Mouse (Mus musculus) CD4-positive naive resting alpha-beta T cell, adult 76 days (primary cell): ENCODE results near the gene Rnf19b. TPM values are rescaled to one million over a fixed set of nuclear protein-coding genes. Genes with fewer than 3 reads are reported as not detected.

Experiments used
- total RNA-seq: library from RNA; stranded (reverse); gene quantifications from one replicate; pipeline ENCODE4 v1.2.4, GENCODE M21; 2023

Gene Rnf19b
- total RNA-seq = 69.7 TPM

DNA sequence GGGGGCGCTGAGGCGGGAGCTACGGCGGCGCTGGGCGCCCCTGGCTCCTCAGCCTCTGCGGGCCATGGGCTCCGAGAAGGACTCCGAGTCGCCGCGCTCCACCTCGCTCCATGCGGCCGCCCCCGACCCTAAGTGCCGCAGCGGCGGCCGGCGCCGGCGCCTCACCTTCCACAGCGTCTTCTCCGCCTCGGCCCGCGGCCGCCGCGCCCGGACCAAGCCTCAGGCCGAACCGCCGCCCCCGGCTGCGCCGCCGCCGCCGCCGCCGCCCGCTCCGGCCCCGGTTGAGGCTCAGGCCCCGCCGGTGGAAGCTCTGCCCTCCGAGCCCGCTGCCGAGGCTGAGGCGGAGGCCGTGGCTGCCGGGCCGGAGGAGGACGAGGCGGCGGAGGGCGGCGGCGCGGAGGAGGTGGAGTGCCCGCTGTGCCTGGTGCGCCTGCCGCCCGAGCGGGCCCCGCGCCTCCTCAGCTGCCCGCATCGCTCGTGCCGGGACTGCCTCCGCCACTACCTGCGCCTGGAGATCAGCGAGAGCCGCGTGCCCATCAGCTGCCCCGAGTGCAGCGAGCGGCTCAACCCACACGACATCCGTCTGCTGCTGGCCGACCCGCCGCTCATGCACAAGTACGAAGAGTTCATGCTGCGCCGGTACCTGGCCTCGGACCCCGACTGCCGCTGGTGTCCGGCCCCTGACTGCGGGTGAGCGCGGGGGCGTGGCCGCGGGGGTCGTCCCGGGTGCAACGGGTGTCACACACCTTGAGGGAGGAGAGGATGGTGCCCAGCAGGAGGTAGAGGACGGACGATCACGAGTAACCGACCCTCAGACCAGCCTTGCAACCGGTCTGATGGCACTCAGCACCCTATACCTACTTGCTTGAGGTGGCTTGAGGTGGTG is at the start of gene Rnf19b:
Rnf19b (plus strand) TSS at position 65 of the 886 bp plus-strand sequence.

GRCm38 (mm10) chr4:129105356-129105755 is 47.3 kb downstream of the Rnf19b start, which contains the start of gene Tmem54:
Gene Tmem54 (plus strand): TSS chr4:129105548.

GRCm38 (mm10) chr4:129121569-129122086 is 63.6 kb downstream of the Rnf19b start, which contains the start of gene Hpca:
Gene Hpca (minus strand): TSS chr4:129122036.

Other genes with a start within 250 kb of the Rnf19b start
- 5.1 TPM for gene Trim62, start 174.7 kb upstream of the Rnf19b start, total RNA-seq
- not detected for gene Azin2, start 95.8 kb upstream of the Rnf19b start, total RNA-seq
- 47.4 TPM for gene Ak2, start 66.3 kb upstream of the Rnf19b start, total RNA-seq
- gene Tmem54, start 47.3 kb downstream of the Rnf19b start, total RNA-seq = not detected
- gene Hpca, start 63.8 kb downstream of the Rnf19b start, total RNA-seq = not detected
- not detected for gene Fndc5, start 78.7 kb downstream of the Rnf19b start, total RNA-seq
- gene S100pbp, start 131.5 kb downstream of the Rnf19b start, total RNA-seq = 34.5 TPM
- gene Yars, start 131.5 kb downstream of the Rnf19b start, total RNA-seq = 92.7 TPM
- gene C77080, start 203.1 kb downstream of the Rnf19b start, total RNA-seq = 1.0 TPM
- not detected for gene Sync, start 229.3 kb downstream of the Rnf19b start, total RNA-seq